In genomic region chr2:132575256-132575655, GRCm38 (mm10) we compare ENCODE assay signal across 8 mouse cellular contexts. TPM values are rescaled to one million over a fixed set of nuclear protein-coding genes. Genes with fewer than 3 reads are reported as not detected.
DNase-seq lines count a peak whose midpoint lies in the region; ATAC-seq and TF ChIP-seq lines count a peak whose summit lies in the region.

No protein-coding gene starts in this region.

- no peak for ATAC-seq in forebrain, embryonic 13.5 days
- ATAC-seq in hindbrain, embryonic 16.5 days: no peak
- ATAC-seq in midbrain, postnatal 0 days (ENCODE audit: low FRiP score): no peak

- WGBS in forebrain, embryonic 13.5 days: 84% methylated on average over 3 of the region's 3 CpGs
- 86% methylated on average over 3 of the region's 3 CpGs for WGBS in forebrain, embryonic 10.5 days
- WGBS in hindbrain, embryonic 16.5 days: 60% methylated on average over 3 of the region's 3 CpGs
- 89% methylated on average over 3 of the region's 3 CpGs for WGBS in midbrain, postnatal 0 days

- H3K4me2 ChIP-seq in forebrain, embryonic 13.5 days: 0 out of 2 replicates have a peak overlapping the region, but pooled peaks have one; percentile 10
- peak overlapping the region; percentile 19 for H3K4me2 ChIP-seq in hindbrain, embryonic 16.5 days (ENCODE audit: low read length)
- H3K4me2 ChIP-seq in midbrain, postnatal 0 days (ENCODE audit: low read depth, low read length, poor library complexity, severe bottlenecking): peak overlapping the region; percentile 42; the same call in 1 of the 2 replicates

- H3K9me3 ChIP-seq in forebrain, embryonic 13.5 days (replicated peaks): no peaks in the 10 kb centered on the region
- 0 out of 2 replicates have a peak, but pooled peaks cover 2% of the 10 kb centered on the region for H3K9me3 ChIP-seq in forebrain, embryonic 10.5 days
- H3K9me3 ChIP-seq in hindbrain, embryonic 16.5 days (ENCODE audit: control insufficient read depth, low read length): no peaks in the 10 kb centered on the region
- H3K9me3 ChIP-seq in midbrain, postnatal 0 days (ENCODE audit: low read length): no peaks in the 10 kb centered on the region

- peaks cover 20% of the 10 kb centered on the region for H3K4me1 ChIP-seq in forebrain, embryonic 13.5 days
- peaks cover 17% of the 10 kb centered on the region for H3K4me1 ChIP-seq in forebrain, embryonic 10.5 days
- peaks cover 17% of the 10 kb centered on the region for H3K4me1 ChIP-seq in hindbrain, embryonic 16.5 days (ENCODE audit: control insufficient read depth, insufficient read depth, low read depth, low read length)
- peaks cover 4% of the 10 kb centered on the region; the same call in 1 of the 2 replicates for H3K4me1 ChIP-seq in midbrain, postnatal 0 days (ENCODE audit: insufficient read depth, low read length)

- no peak overlapping the region for H3K27ac ChIP-seq in forebrain, embryonic 13.5 days
- no peak overlapping the region for H3K27ac ChIP-seq in forebrain, embryonic 10.5 days
- H3K27ac ChIP-seq in layer of hippocampus, adult 2 months: peak overlapping the region; percentile 98
- H3K27ac ChIP-seq in hindbrain, embryonic 16.5 days (ENCODE audit: low read depth, low read length): no peak overlapping the region; the same call in 1 of the 2 replicates
- H3K27ac ChIP-seq in midbrain, postnatal 0 days (ENCODE audit: low read depth, low read length): no peak overlapping the region

- H3K27me3 ChIP-seq in forebrain, embryonic 13.5 days: no peaks in the 10 kb centered on the region
- H3K27me3 ChIP-seq in forebrain, embryonic 10.5 days (ENCODE audit: poor library complexity, severe bottlenecking): no peaks in the 10 kb centered on the region
- no peaks in the 10 kb centered on the region for H3K27me3 ChIP-seq in hindbrain, embryonic 16.5 days (replicated peaks; ENCODE audit: control insufficient read depth, insufficient read depth, low read length)
- no peaks in the 10 kb centered on the region for H3K27me3 ChIP-seq in midbrain, postnatal 0 days (ENCODE audit: insufficient read depth, low read length)

- no peak for TF ChIP-seq CTCF in layer of hippocampus, adult 2 months (conservative IDR thresholded peaks at IDR 0.05)
- TF ChIP-seq CTCF in midbrain, postnatal 0 days (IDR thresholded peaks at IDR 0.05): no peak

- peaks cover 16% of the 10 kb centered on the region for H3K36me3 ChIP-seq in forebrain, embryonic 13.5 days (ENCODE audit: poor library complexity, severe bottlenecking)
- peaks cover 22% of the 10 kb centered on the region for H3K36me3 ChIP-seq in forebrain, embryonic 10.5 days (replicated peaks)
- H3K36me3 ChIP-seq in hindbrain, embryonic 16.5 days (ENCODE audit: control insufficient read depth, insufficient read depth, low read length): peaks cover 6% of the 10 kb centered on the region
- peaks cover 4% of the 10 kb centered on the region; the same call in 1 of the 2 replicates for H3K36me3 ChIP-seq in midbrain, postnatal 0 days (ENCODE audit: insufficient read depth, low read length)

- no peak for DNase-seq in forebrain, embryonic 10.5 days (ENCODE audit: extremely low spot score, low spot score)
- DNase-seq in layer of hippocampus, adult 2 months (ENCODE audit: low spot score in 2 of 2): no peak
- DNase-seq in layer of hippocampus, adult 11-12 months (ENCODE audit: low spot score): no peak
- DNase-seq in midbrain, postnatal 0 days (ENCODE audit: low spot score): no peak
- no peak for DNase-seq in c-Kit-positive CD71-positive TER-119-positive erythroid progenitor cells, embryonic 14.5 days (ENCODE audit: low spot score)
- no peak for DNase-seq in cerebellum, adult 8-10 months

- no peak overlapping the region for H3K4me3 ChIP-seq in forebrain, embryonic 13.5 days
- no peak overlapping the region for H3K4me3 ChIP-seq in forebrain, embryonic 10.5 days
- H3K4me3 ChIP-seq in layer of hippocampus, adult 2 months: peak overlapping the region; percentile 88
- no peak overlapping the region for H3K4me3 ChIP-seq in hindbrain, embryonic 16.5 days (ENCODE audit: low read length)
- no peak overlapping the region for H3K4me3 ChIP-seq in midbrain, postnatal 0 days (ENCODE audit: low read depth, low read length)

- no peak overlapping the region for H3K9ac ChIP-seq in forebrain, embryonic 13.5 days
- no peak overlapping the region for H3K9ac ChIP-seq in hindbrain, embryonic 16.5 days (ENCODE audit: low read depth, low read length)
- H3K9ac ChIP-seq in midbrain, postnatal 0 days (replicated peaks; ENCODE audit: low read length, poor library complexity, severe bottlenecking): no peak overlapping the region

RNA-seq across cellular contexts. Expression of gene Gpcpd1, which starts 12.3 kb away (rescaled TPM):
- 74.3 and 75.2 TPM in 2 replicates for polyA plus RNA-seq in forebrain, embryonic 13.5 days (2015; fragmentation: Nextera tagmentation; extraction: Ambion mirVana)
- polyA plus RNA-seq in forebrain, embryonic 10.5 days (2016; fragmentation: Nextera tagmentation; extraction: Ambion mirVana): 24.7 and 31.7 TPM in 2 replicates
- 10 to 100 TPM; 72.3 to 75.6 TPM for total RNA-seq in layer of hippocampus, adult 2 months (2021)
- 68.4 and 69.0 TPM in 2 replicates for polyA plus RNA-seq in hindbrain, embryonic 16.5 days (2015; fragmentation: Nextera tagmentation; extraction: Ambion mirVana)
- total RNA-seq in midbrain, postnatal 0 days (2014; rRNA removed): 55.7 and 78.6 TPM in 2 replicates
- polyA plus RNA-seq in midbrain, postnatal 0 days (2015; fragmentation: Nextera tagmentation; extraction: Ambion mirVana): 82.9 and 84.0 TPM in 2 replicates
